Mouse (Mus musculus): ENCODE results near the gene Atp5mpl. TPM values are rescaled to one million over a fixed set of nuclear protein-coding genes. Genes with fewer than 3 reads are reported as not detected.
A peak's percentile ranks its signal among the peaks of the same experiment; 100 is the strongest.

Atp5mpl gene
- 697 and 714 TPM in 2 replicates for polyA plus RNA-seq (2015; fragmentation: Nextera tagmentation; extraction: Ambion mirVana)

- Histone ChIP-seq H3K4me2 (replicated peaks) (peak within 1 kb of the TSS; percentile 91), H3K4me1 (replicated peaks) (peaks cover 20% of the 10 kb centered on the region), H3K36me3 (peaks cover 16% of the 10 kb centered on the region), H3K9me3 (no peaks in the 10 kb centered on the region), H3K4me3 (replicated peaks) (peak within 1 kb of the TSS; percentile 90), H3K27ac (peak within 1 kb of the TSS; percentile 39; the same call in 1 of the 2 replicates), H3K9ac (replicated peaks) (peak within 1 kb of the TSS; percentile 95), H3K27me3 (no peaks in the 10 kb centered on the region)
- under 1% methylated on average over 37 of the region's 37 CpGs for WGBS
- peak; percentile 95 for ATAC-seq
Observed at GRCm38 (mm10) chr12:111966683-111967173, at the start of gene Atp5mpl. TSS of gene Atp5mpl (minus strand) at chr12:111966977.

GRCm38 (mm10) chr12:112016346-112016745 is 49.6 kb upstream of the Atp5mpl start:
- Histone ChIP-seq H3K27ac (no peak overlapping the region), H3K27me3 (no peaks in the 10 kb centered on the region), H3K36me3 (no peaks in the 10 kb centered on the region), H3K4me3 (replicated peaks) (no peak overlapping the region), H3K4me2 (replicated peaks) (no peak overlapping the region), H3K9me3 (peaks cover 7% of the 10 kb centered on the region), H3K4me1 (replicated peaks) (peaks cover 12% of the 10 kb centered on the region), H3K9ac (replicated peaks) (no peak overlapping the region)
- no peak for ATAC-seq
- WGBS = 85% methylated on average over 4 of the region's 4 CpGs

GRCm38 (mm10) chr12:112013271-112013801 is 46.6 kb upstream of the Atp5mpl start:
- H3K36me3 ChIP-seq = no peaks in the 10 kb centered on the region
- H3K4me3 ChIP-seq (replicated peaks) = peak overlapping the region; percentile 16
- peak overlapping the region; percentile 67 for H3K27ac ChIP-seq
- H3K4me1 ChIP-seq (replicated peaks) = peaks cover 12% of the 10 kb centered on the region
- H3K9me3 ChIP-seq = no peaks in the 10 kb centered on the region
- H3K27me3 ChIP-seq = no peaks in the 10 kb centered on the region
- 9% methylated on average over 14 of the region's 14 CpGs for WGBS
- peak; percentile 62 for ATAC-seq
- H3K4me2 ChIP-seq (replicated peaks) = peak overlapping the region; percentile 49
- no peak overlapping the region for H3K9ac ChIP-seq (replicated peaks)

DNA sequence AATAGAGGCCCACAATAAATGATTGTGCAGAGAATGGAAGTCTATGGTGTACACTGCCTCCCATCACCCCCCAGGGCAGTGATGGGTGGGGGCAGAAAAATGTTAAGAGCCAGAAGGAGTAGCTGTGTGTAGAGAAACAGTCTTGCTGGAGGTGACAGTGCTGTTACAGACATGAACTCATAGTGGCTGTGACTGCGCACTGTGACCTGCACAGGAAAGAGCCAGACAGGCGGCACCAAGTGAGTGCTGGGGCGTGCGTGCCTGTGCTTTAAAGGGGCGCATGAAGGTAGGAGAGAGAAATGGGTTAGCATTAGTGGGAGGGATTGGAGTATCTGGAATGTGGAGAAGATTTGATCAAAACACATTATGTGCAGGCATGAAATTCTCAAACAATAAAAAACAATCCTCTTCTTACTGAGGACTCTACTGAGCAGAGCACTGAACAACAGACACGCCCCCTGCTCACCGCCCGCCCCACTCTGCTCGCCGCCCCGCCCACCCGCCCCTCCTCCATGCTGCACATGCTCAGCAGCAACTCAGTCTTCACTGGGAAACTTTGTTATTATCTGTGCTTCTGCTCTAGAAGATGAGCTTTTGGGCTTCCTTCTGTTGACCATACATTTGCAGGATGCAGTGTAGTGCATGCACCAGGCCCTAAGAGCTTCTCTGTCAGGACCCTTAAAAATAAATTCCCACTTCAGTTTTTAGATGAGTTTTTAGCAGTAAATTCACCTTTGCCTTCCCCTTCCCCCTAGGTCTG is 45.9 kb upstream of the Atp5mpl start:
- Histone ChIP-seq H3K9me3 (no peaks in the 10 kb centered on the region), H3K27ac (peak overlapping the region; percentile 67; the same call in 1 of the 2 replicates), H3K36me3 (no peaks in the 10 kb centered on the region), H3K4me1 (replicated peaks) (peaks cover 12% of the 10 kb centered on the region), H3K9ac (replicated peaks) (no peak overlapping the region), H3K27me3 (no peaks in the 10 kb centered on the region), H3K4me2 (replicated peaks) (peak overlapping the region; percentile 49), H3K4me3 (replicated peaks) (peak overlapping the region; percentile 16)
- 17% methylated on average over 12 of the region's 12 CpGs for WGBS
- peak; percentile 92 for ATAC-seq

GRCm38 (mm10) chr12:112001223-112001622 is 34.4 kb upstream of the Atp5mpl start:
- H3K4me2 ChIP-seq (replicated peaks) = no peak overlapping the region
- H3K4me3 ChIP-seq (replicated peaks) = no peak overlapping the region
- ATAC-seq = peak; percentile 40; the same call in 1 of the 2 replicates
- no peaks in the 10 kb centered on the region for H3K27me3 ChIP-seq
- H3K9me3 ChIP-seq = no peaks in the 10 kb centered on the region
- no peak overlapping the region for H3K27ac ChIP-seq
- H3K36me3 ChIP-seq = no peaks in the 10 kb centered on the region
- no peak overlapping the region for H3K9ac ChIP-seq (replicated peaks)
- H3K4me1 ChIP-seq (replicated peaks) = no peaks in the 10 kb centered on the region
- 24% methylated on average over 8 of the region's 8 CpGs for WGBS

DNA sequence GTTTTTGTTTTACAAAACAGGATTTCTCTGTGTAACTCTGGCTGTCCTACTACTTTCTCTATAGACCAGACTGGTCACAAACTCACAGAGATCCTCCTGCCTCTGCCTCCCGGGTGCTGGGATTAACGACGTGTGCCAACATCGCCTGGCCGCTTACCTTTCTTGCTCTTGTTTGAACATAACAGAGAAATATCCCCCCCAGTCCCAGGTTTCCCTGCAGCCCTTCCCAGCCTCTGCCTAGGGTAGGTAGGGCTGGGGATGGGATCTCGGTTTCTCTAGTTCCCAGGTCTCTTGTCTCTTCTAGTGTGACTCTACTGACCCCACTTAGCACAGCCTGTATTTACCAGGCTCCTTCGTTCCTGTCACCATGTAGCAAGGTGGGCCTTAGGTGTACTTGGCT is 33.0 kb upstream of the Atp5mpl start:
- WGBS = 94% methylated on average over 7 of the region's 7 CpGs
- ATAC-seq = no peak
- no peaks in the 10 kb centered on the region for H3K4me1 ChIP-seq (replicated peaks)

DNA sequence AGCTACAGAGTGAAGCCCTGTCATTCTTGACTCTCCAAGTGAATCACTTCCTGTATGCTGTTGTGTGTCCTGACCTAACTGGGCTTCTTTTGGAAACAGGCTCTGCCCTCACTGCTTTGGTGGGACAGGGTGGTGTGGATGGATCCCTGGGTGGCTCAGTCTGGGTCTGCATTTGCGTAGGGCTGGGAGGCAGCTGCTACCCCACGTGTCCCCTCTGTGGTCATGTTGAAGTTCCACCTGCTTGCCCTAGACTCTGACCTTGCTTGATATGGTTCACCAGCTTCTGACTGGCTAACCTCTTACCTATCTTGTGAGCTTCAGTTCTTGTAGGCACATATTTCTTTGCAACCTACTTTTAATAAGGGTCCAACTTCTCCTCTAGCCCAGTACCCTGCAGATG is 28.4 kb upstream of the Atp5mpl start:
- no peaks in the 10 kb centered on the region for H3K36me3 ChIP-seq
- no peak overlapping the region for H3K27ac ChIP-seq
- no peak overlapping the region for H3K9ac ChIP-seq (replicated peaks)
- H3K4me2 ChIP-seq (replicated peaks) = no peak overlapping the region
- H3K4me1 ChIP-seq (replicated peaks) = no peaks in the 10 kb centered on the region
- no peak overlapping the region for H3K4me3 ChIP-seq (replicated peaks)
- 93% methylated on average over 2 of the region's 2 CpGs for WGBS
- no peaks in the 10 kb centered on the region for H3K27me3 ChIP-seq
- ATAC-seq = no peak
- H3K9me3 ChIP-seq = no peaks in the 10 kb centered on the region

More for the DNA sequence above, 33.0 kb upstream of the Atp5mpl start:
- H3K4me3 ChIP-seq (replicated peaks) = no peak overlapping the region
- H3K9ac ChIP-seq (replicated peaks) = no peak overlapping the region
- H3K36me3 ChIP-seq = no peaks in the 10 kb centered on the region
- no peaks in the 10 kb centered on the region for H3K9me3 ChIP-seq
- H3K27me3 ChIP-seq = no peaks in the 10 kb centered on the region
- no peak overlapping the region for H3K4me2 ChIP-seq (replicated peaks)
- no peak overlapping the region for H3K27ac ChIP-seq

DNA sequence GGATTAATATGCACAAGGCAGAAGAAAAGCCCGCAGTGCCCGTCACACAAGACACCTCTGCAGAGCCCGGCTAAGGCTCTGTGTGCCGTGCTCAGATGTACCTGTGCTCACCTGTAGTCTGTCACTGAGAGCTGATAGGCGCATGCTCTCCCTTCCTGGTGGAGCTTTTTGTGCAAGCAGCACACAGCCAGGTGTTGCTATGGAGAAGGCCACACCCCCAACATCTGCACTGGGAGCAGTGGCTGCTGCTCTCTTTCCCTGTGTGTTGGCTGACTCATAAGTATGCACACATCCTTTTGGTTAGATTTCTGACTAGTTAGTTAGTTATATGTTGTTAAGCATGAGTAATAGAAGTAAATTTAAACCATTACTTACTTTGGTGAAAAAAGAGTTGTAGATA is 25.8 kb upstream of the Atp5mpl start:
- H3K27ac ChIP-seq = no peak overlapping the region
- H3K9ac ChIP-seq (replicated peaks) = no peak overlapping the region
- no peaks in the 10 kb centered on the region for H3K9me3 ChIP-seq
- no peaks in the 10 kb centered on the region for H3K4me1 ChIP-seq (replicated peaks)
- H3K4me2 ChIP-seq (replicated peaks) = no peak overlapping the region
- no peak for ATAC-seq
- no peaks in the 10 kb centered on the region for H3K36me3 ChIP-seq
- no peaks in the 10 kb centered on the region for H3K27me3 ChIP-seq
- 87% methylated on average over 5 of the region's 5 CpGs for WGBS
- H3K4me3 ChIP-seq (replicated peaks) = no peak overlapping the region

DNA sequence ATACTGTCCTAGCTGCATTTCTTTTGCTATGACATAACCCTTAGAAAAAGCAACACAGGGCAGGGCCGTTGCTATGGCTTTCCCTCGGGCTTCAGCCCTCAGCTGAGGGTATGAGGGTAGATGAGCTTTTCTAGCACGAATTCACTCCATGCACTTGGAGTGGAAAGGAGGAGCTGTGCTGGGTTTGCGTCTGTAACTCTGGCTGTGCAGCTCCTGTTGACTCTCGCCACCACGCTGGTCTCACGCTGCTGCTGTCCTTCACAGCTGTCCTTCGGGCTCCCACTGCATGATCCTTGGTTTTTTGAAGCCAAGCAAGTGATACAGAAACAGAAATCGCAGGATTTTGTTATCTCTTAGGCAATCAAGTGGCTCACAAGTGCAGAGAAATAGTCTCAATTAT is 20.0 kb upstream of the Atp5mpl start:
- H3K9me3 ChIP-seq = no peaks in the 10 kb centered on the region
- H3K27me3 ChIP-seq = no peaks in the 10 kb centered on the region
- H3K4me3 ChIP-seq (replicated peaks) = no peak overlapping the region
- WGBS = 51% methylated on average over 9 of the region's 9 CpGs
- no peak overlapping the region for H3K9ac ChIP-seq (replicated peaks)
- H3K4me2 ChIP-seq (replicated peaks) = no peak overlapping the region
- H3K36me3 ChIP-seq = no peaks in the 10 kb centered on the region
- no peaks in the 10 kb centered on the region for H3K4me1 ChIP-seq (replicated peaks)
- H3K27ac ChIP-seq = no peak overlapping the region
- no peak for ATAC-seq

DNA sequence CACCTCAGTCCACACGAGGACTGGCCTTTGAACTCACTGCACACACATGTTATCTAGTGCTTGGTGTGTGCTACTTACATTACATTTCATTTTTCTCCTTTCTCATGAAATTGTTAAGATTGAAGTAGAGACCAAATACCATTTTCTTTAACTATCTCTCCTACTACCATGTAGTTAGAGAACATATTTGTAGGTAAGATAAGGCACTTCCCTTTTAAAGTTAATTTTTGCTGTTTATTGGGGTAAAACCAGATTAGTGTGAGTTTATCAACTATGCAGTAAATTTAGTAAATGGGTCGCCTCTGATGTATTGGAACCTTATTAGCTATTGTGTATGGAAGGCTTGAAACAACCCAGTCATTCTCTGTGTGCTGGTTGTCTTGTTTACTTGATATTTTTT is 16.4 kb upstream of the Atp5mpl start:
- H3K4me3 ChIP-seq (replicated peaks) = no peak overlapping the region
- H3K4me2 ChIP-seq (replicated peaks) = no peak overlapping the region
- H3K9me3 ChIP-seq = no peaks in the 10 kb centered on the region
- H3K9ac ChIP-seq (replicated peaks) = no peak overlapping the region
- 77% methylated on average over 2 of the region's 2 CpGs for WGBS
- no peak overlapping the region for H3K27ac ChIP-seq
- no peak for ATAC-seq
- no peaks in the 10 kb centered on the region for H3K27me3 ChIP-seq
- H3K36me3 ChIP-seq = no peaks in the 10 kb centered on the region
- H3K4me1 ChIP-seq (replicated peaks) = no peaks in the 10 kb centered on the region

- H3K27ac ChIP-seq = no peak overlapping the region
- no peak overlapping the region for H3K4me2 ChIP-seq (replicated peaks)
- ATAC-seq = no peak
- H3K4me1 ChIP-seq (replicated peaks) = peaks cover 4% of the 10 kb centered on the region; the same call in 1 of the 2 replicates
- no peaks in the 10 kb centered on the region for H3K9me3 ChIP-seq
- no peaks in the 10 kb centered on the region for H3K27me3 ChIP-seq
- 72% methylated on average over 8 of the region's 8 CpGs for WGBS
- no peak overlapping the region for H3K9ac ChIP-seq (replicated peaks)
- no peak overlapping the region for H3K4me3 ChIP-seq (replicated peaks)
- no peaks in the 10 kb centered on the region for H3K36me3 ChIP-seq
Observed at GRCm38 (mm10) chr12:111981831-111982230, 15.1 kb upstream of the Atp5mpl start.

GRCm38 (mm10) chr12:111980887-111981367 is 14.2 kb upstream of the Atp5mpl start, which contains the start of gene Rd3l:
TSS of gene Rd3l (minus strand) at chr12:111981317.
- WGBS = 81% methylated on average over 6 of the region's 6 CpGs
- Histone ChIP-seq H3K9ac (replicated peaks) (no peak within 1 kb of the TSS), H3K4me2 (replicated peaks) (no peak within 1 kb of the TSS), H3K27me3 (no peaks in the 10 kb centered on the region), H3K27ac (no peak within 1 kb of the TSS), H3K4me1 (replicated peaks) (peaks cover 7% of the 10 kb centered on the region; the same call in 1 of the 2 replicates), H3K4me3 (replicated peaks) (no peak within 1 kb of the TSS), H3K9me3 (no peaks in the 10 kb centered on the region), H3K36me3 (no peaks in the 10 kb centered on the region)
- ATAC-seq = no peak
